Mouse (Mus musculus) MEL (cell line): Measurements from ENCODE around the gene Vwc2.

Source experiments
- HCFC1 ChIP-seq: IDR thresholded peaks from 2 replicates; pipeline ENCODE4 v1.6.1; 2012; ENCODE audit warnings: low read depth, mild to moderate bottlenecking, inconsistent platforms, low read length, improper control_type of control experiment, moderate library complexity
- JUND ChIP-seq: IDR thresholded peaks from 2 replicates; pipeline ENCODE4 v1.6.1; 2011; ENCODE audit warnings: low read depth, mild to moderate bottlenecking, improper control_type of control experiment, low read length
- MAX ChIP-seq: IDR thresholded peaks from 2 replicates; pipeline ENCODE4 v1.6.1; 2011; ENCODE audit warnings: low read length, improper control_type of control experiment
- NELFE ChIP-seq: IDR thresholded peaks from 2 replicates; pipeline ENCODE4 v1.6.1; 2011; ENCODE audit warnings: low read depth, low read length, improper control_type of control experiment
- POLR2A ChIP-seq, 2 experiments: IDR thresholded peaks; 2 replicates each; pipeline ENCODE4 v1.6.1; 2011 to 2012; ENCODE audit warnings: low read length in 2 of 2, mild to moderate bottlenecking in 2 of 2, control low read depth in 1 of 2, improper control_type of control experiment in 1 of 2, low read depth in 1 of 2, moderate library complexity in 1 of 2; ENCODE audit not compliant: control insufficient read depth in 1 of 2, insufficient read depth in 1 of 2, poor library complexity in 1 of 2
- RAD21 ChIP-seq: IDR thresholded peaks from 2 replicates; pipeline ENCODE4 v1.6.1; 2011; ENCODE audit warnings: mild to moderate bottlenecking, low read depth, low read length, improper control_type of control experiment
- ZKSCAN1 ChIP-seq: IDR thresholded peaks from 2 replicates; pipeline ENCODE4 v1.6.1; 2012; ENCODE audit warnings: low read depth, mild to moderate bottlenecking, inconsistent platforms, low read length, improper control_type of control experiment, moderate library complexity

DNA sequence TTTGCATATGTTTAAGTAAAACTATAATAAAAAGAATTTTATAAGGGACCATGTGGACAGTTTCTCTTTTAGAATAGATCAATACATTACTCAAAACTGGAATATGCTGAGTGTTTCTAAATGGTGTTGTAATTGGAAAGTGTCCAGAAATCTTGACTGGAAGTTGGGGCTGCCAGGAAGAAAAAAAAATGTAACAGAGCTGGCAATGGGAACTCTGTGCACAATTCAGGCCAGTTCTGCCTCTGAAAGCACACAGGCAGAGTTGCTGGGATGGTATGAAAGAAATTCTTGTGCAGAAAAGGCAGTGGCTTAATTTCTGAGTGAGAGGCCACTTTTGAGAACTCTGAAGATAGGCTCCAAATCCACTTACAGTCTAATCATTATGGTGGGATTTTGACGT, 11.4 kb upstream of the Vwc2 start:
- TF ChIP-seq MAX (no peak), JUND (no peak), NELFE (no peak), RAD21 (no peak), ZKSCAN1 (no peak), POLR2A (IDR thresholded peaks at IDR 0.05; ENCODE audit: control insufficient read depth in 1 of 2, insufficient read depth in 1 of 2, low read depth in 1 of 2, low read length in 2 of 2, poor library complexity in 1 of 2) (no peak), HCFC1 (no peak)
